Mouse (Mus musculus) MEL (cell line): ENCODE results near the gene Ifit1bl1.

Source experiments
- CHD2 ChIP-seq: IDR thresholded peaks from 2 replicates; pipeline ENCODE4 v1.6.1; 2011; ENCODE audit warnings: low read length, improper control_type of control experiment
- CTCF ChIP-seq, 3 experiments: IDR thresholded peaks in 2 of 3; conservative IDR thresholded peaks in 1 of 3; 2 replicates each; pipeline ENCODE4 v1.5.1; 2011 to 2012; ENCODE audit warnings: low read length in 3 of 3, low read depth in 2 of 3, mild to moderate bottlenecking in 2 of 3, improper control_type of control experiment in 1 of 3, inconsistent platforms in 1 of 3, mixed read lengths in 1 of 3, moderate library complexity in 1 of 3; ENCODE audit not compliant: control insufficient read depth in 1 of 3, insufficient read depth in 1 of 3, poor library complexity in 1 of 3, severe bottlenecking in 1 of 3
- ETS1 ChIP-seq: IDR thresholded peaks from 2 replicates; pipeline ENCODE4 v1.6.1; 2012; ENCODE audit warnings: low read depth, mild to moderate bottlenecking, inconsistent platforms, low read length, improper control_type of control experiment, moderate library complexity
- GABPA ChIP-seq: IDR thresholded peaks from 2 replicates; pipeline ENCODE4 v1.6.1; 2012; ENCODE audit warnings: low read depth, mild to moderate bottlenecking, inconsistent platforms, low read length, improper control_type of control experiment, moderate library complexity
- GATA1 ChIP-seq: IDR thresholded peaks from 2 replicates; pipeline ENCODE4 v1.6.1; 2011; ENCODE audit warnings: low read depth, low read length, improper control_type of control experiment
- MAFK ChIP-seq: IDR thresholded peaks from 2 replicates; pipeline ENCODE4 v1.6.1; 2011; ENCODE audit warnings: low read depth, mild to moderate bottlenecking, low read length, improper control_type of control experiment, borderline replicate concordance
- MAX ChIP-seq: IDR thresholded peaks from 2 replicates; pipeline ENCODE4 v1.6.1; 2011; ENCODE audit warnings: low read length, improper control_type of control experiment
- MEF2A ChIP-seq: IDR thresholded peaks from 2 replicates; pipeline ENCODE4 v1.6.1; 2014; ENCODE audit warnings: low read depth, mild to moderate bottlenecking, inconsistent platforms, low read length, improper control_type of control experiment; ENCODE audit not compliant: poor library complexity, insufficient replicate concordance, severe bottlenecking; ENCODE audit errors: extremely low read depth
- MYB ChIP-seq: IDR thresholded peaks from 2 replicates; pipeline ENCODE4 v1.6.1; 2011; ENCODE audit warnings: mild to moderate bottlenecking, low read depth, low read length, improper control_type of control experiment
- POLR2A ChIP-seq, 2 experiments: IDR thresholded peaks; 2 replicates each; pipeline ENCODE4 v1.6.1; 2011 to 2012; ENCODE audit warnings: low read length in 2 of 2, mild to moderate bottlenecking in 2 of 2, control low read depth in 1 of 2, improper control_type of control experiment in 1 of 2, low read depth in 1 of 2, moderate library complexity in 1 of 2; ENCODE audit not compliant: control insufficient read depth in 1 of 2, insufficient read depth in 1 of 2, poor library complexity in 1 of 2
- USF1 ChIP-seq: IDR thresholded peaks from 2 replicates; pipeline ENCODE4 v1.6.1; 2014; ENCODE audit warnings: low read depth, mild to moderate bottlenecking, inconsistent platforms, low read length, improper control_type of control experiment, moderate library complexity
- USF2 ChIP-seq, 2 experiments: IDR thresholded peaks; 2 replicates each; pipeline ENCODE4 v1.6.1; 2011 to 2012; ENCODE audit warnings: improper control_type of control experiment in 2 of 2, low read length in 2 of 2, borderline replicate concordance in 1 of 2, inconsistent platforms in 1 of 2, low read depth in 1 of 2, mild to moderate bottlenecking in 1 of 2; ENCODE audit not compliant: insufficient read depth in 1 of 2
- ZNF384 ChIP-seq: IDR thresholded peaks from 2 replicates; pipeline ENCODE4 v1.6.1; 2012; ENCODE audit warnings: low read depth, mild to moderate bottlenecking, inconsistent platforms, low read length, improper control_type of control experiment

GRCm38 (mm10) chr19:34573650-34574049, 28.1 kb downstream of the Ifit1bl1 start:
- TF ChIP-seq MAFK (no peak), POLR2A (IDR thresholded peaks at IDR 0.05; ENCODE audit: control insufficient read depth in 1 of 2, insufficient read depth in 1 of 2, low read depth in 1 of 2, low read length in 2 of 2, poor library complexity in 1 of 2) (no peak), GATA1 (no peak), CTCF (IDR thresholded peaks at IDR 0.05 in 2 of 3, conservative IDR thresholded peaks at IDR 0.05 in 1 of 3; ENCODE audit: control insufficient read depth in 1 of 3, insufficient read depth in 1 of 3, low read depth in 2 of 3, low read length in 3 of 3, poor library complexity in 1 of 3, severe bottlenecking in 1 of 3) (no peak), MEF2A (no peak), ZNF384 (no peak), CHD2 (no peak), MAX (no peak), GABPA (no peak), USF2 (IDR thresholded peaks at IDR 0.05; ENCODE audit: borderline replicate concordance in 1 of 2, insufficient read depth in 1 of 2, low read depth in 1 of 2, low read length in 2 of 2) (no peak), ETS1 (no peak), USF1 (no peak), MYB (no peak)
